Mouse (Mus musculus) hindbrain, embryonic 15.5 days (tissue): ENCODE measurements around the gene Arl13b. TPM values are rescaled to one million over a fixed set of nuclear protein-coding genes. Genes with fewer than 3 reads are reported as not detected.

Source experiments
- ATAC-seq: fragments of 200-750 bp; cut with Nextera tagmentation; 2 replicates; pipeline ENCODE4 v1.8.0; 2017; ENCODE audit warnings: low read depth, moderate number of reproducible peaks, moderate TSS enrichment; ENCODE audit not compliant: low FRiP score
- H3K27ac ChIP-seq: fragments of 300-500 bp; sonication (generic); replicated peaks from 2 replicates; pipeline ENCODE4 v1.5.1; 2015; ENCODE audit warnings: mild to moderate bottlenecking, inconsistent platforms
- H3K27me3 ChIP-seq: fragments of 300-500 bp; sonication (generic); 2 replicates; pipeline ENCODE4 v1.6.1; 2015; ENCODE audit warnings: control low read depth, inconsistent platforms
- H3K36me3 ChIP-seq: fragments of 300-500 bp; sonication (generic); 2 replicates; pipeline ENCODE4 v1.6.1; 2015; ENCODE audit warnings: control low read depth, inconsistent platforms
- H3K4me1 ChIP-seq: fragments of 300-500 bp; sonication (generic); replicated peaks from 2 replicates; pipeline ENCODE4 v1.6.1; 2015; ENCODE audit warnings: control low read depth, inconsistent platforms
- H3K4me2 ChIP-seq: fragments of 300-500 bp; sonication (generic); 2 replicates; pipeline ENCODE4 v1.6.1; 2015; ENCODE audit warnings: moderate library complexity, mild to moderate bottlenecking, inconsistent platforms
- H3K4me3 ChIP-seq: fragments of 300-500 bp; sonication (generic); 2 replicates; pipeline ENCODE4 v1.5.1; 2015; ENCODE audit warnings: mild to moderate bottlenecking, inconsistent platforms
- H3K9ac ChIP-seq: fragments of 300-500 bp; sonication (generic); 2 replicates; pipeline ENCODE4 v1.6.1; 2015; ENCODE audit warnings: inconsistent platforms
- H3K9me3 ChIP-seq: fragments of 300-500 bp; sonication (generic); 2 replicates; pipeline ENCODE4 v1.6.1; 2016; ENCODE audit warnings: control low read depth, inconsistent platforms
- WGBS: fragments of 180-500 bp; shearing (Covaris S2); methylation state at CpG from one replicate; pipeline ENCODE4 v1.1.7; 2015; 5-methylcytosine and 5-hydroxymethylcytosine counted together
- polyA plus RNA-seq: library from polyadenylated mRNA; unstranded; fragments of >200 nt; fragmentation: Nextera tagmentation; extraction: Ambion mirVana; gene quantifications from 2 replicates; pipeline ENCODE4 v1.2.1, GENCODE M21; 2015

Arl13b gene
- polyA plus RNA-seq, result 16.1 and 19.5 TPM in 2 replicates

GRCm38 (mm10) chr16:62846498-62847312 lies at the start of gene Arl13b:
TSS of gene Arl13b (minus strand) at chr16:62847040.
- Histone ChIP-seq H3K9ac (peak within 1 kb of the TSS; percentile 66), H3K36me3 (no peaks in the 10 kb centered on the region), H3K27ac (peak within 1 kb of the TSS; percentile 56), H3K9me3 (no peaks in the 10 kb centered on the region), H3K27me3 (no peaks in the 10 kb centered on the region), H3K4me3 (peak within 1 kb of the TSS; percentile 74), H3K4me1 (peaks cover 23% of the 10 kb centered on the region), H3K4me2 (peak within 1 kb of the TSS; percentile 76)
- ATAC-seq, result peak; percentile 100
- WGBS, result under 1% methylated on average over 52 of the region's 52 CpGs

GRCm38 (mm10) chr16:62895824-62896223 lies 49.0 kb upstream of the Arl13b start:
- H3K4me3 ChIP-seq, result no peak overlapping the region
- no peaks in the 10 kb centered on the region for H3K27me3 ChIP-seq
- no peak overlapping the region for H3K9ac ChIP-seq
- no peak overlapping the region for H3K27ac ChIP-seq
- ATAC-seq, result no peak
- no peaks in the 10 kb centered on the region for H3K36me3 ChIP-seq
- H3K4me1 ChIP-seq, result no peaks in the 10 kb centered on the region
- WGBS, result 88% methylated on average over 3 of the region's 3 CpGs
- H3K4me2 ChIP-seq, result no peak overlapping the region
- no peaks in the 10 kb centered on the region for H3K9me3 ChIP-seq

GRCm38 (mm10) chr16:62874065-62874464 lies 27.2 kb upstream of the Arl13b start:
- no peaks in the 10 kb centered on the region for H3K36me3 ChIP-seq
- 78% methylated on average over 6 of the region's 6 CpGs for WGBS
- ATAC-seq, result no peak

GRCm38 (mm10) chr16:62873180-62873579 lies 26.3 kb upstream of the Arl13b start:
- no peaks in the 10 kb centered on the region for H3K4me1 ChIP-seq
- H3K4me2 ChIP-seq, result no peak overlapping the region
- no peaks in the 10 kb centered on the region for H3K9me3 ChIP-seq
- H3K27ac ChIP-seq, result no peak overlapping the region
- no peak overlapping the region for H3K4me3 ChIP-seq
- no peaks in the 10 kb centered on the region for H3K36me3 ChIP-seq
- H3K27me3 ChIP-seq, result no peaks in the 10 kb centered on the region
- no peak overlapping the region for H3K9ac ChIP-seq
- 57% methylated on average over 4 of the region's 4 CpGs for WGBS
- no peak for ATAC-seq

More at GRCm38 (mm10) chr16:62874065-62874464, 27.2 kb upstream of the Arl13b start:
- Histone ChIP-seq H3K4me3 (no peak overlapping the region), H3K9ac (no peak overlapping the region), H3K27me3 (no peaks in the 10 kb centered on the region), H3K4me1 (no peaks in the 10 kb centered on the region), H3K27ac (no peak overlapping the region), H3K4me2 (no peak overlapping the region), H3K9me3 (no peaks in the 10 kb centered on the region)

GRCm38 (mm10) chr16:62872688-62873117 lies 25.9 kb upstream of the Arl13b start:
- H3K27me3 ChIP-seq, result no peaks in the 10 kb centered on the region
- H3K36me3 ChIP-seq, result no peaks in the 10 kb centered on the region
- H3K27ac ChIP-seq, result no peak overlapping the region
- 66% methylated on average over 5 of the region's 5 CpGs for WGBS
- no peaks in the 10 kb centered on the region for H3K9me3 ChIP-seq
- no peak overlapping the region for H3K4me3 ChIP-seq
- no peak overlapping the region for H3K4me2 ChIP-seq
- no peak overlapping the region for H3K9ac ChIP-seq
- ATAC-seq, result no peak
- H3K4me1 ChIP-seq, result no peaks in the 10 kb centered on the region

GRCm38 (mm10) chr16:62861455-62861854 lies 14.6 kb upstream of the Arl13b start:
- ATAC-seq, result no peak
- no peak overlapping the region for H3K9ac ChIP-seq
- 54% methylated on average over 6 of the region's 6 CpGs for WGBS
- no peaks in the 10 kb centered on the region for H3K9me3 ChIP-seq
- H3K36me3 ChIP-seq, result no peaks in the 10 kb centered on the region
- H3K27ac ChIP-seq, result no peak overlapping the region
- H3K4me2 ChIP-seq, result no peak overlapping the region
- H3K27me3 ChIP-seq, result no peaks in the 10 kb centered on the region
- H3K4me1 ChIP-seq, result no peaks in the 10 kb centered on the region
- H3K4me3 ChIP-seq, result no peak overlapping the region

- 0 out of 2 replicates have a peak, but pooled peaks cover 4% of the 10 kb centered on the region for H3K27me3 ChIP-seq
- 85% methylated on average over 1 of the region's 1 CpGs for WGBS
- no peak overlapping the region for H3K27ac ChIP-seq
Measured at GRCm38 (mm10) chr16:62860140-62860539, 13.3 kb upstream of the Arl13b start.

GRCm38 (mm10) chr16:62858018-62858417 lies 11.2 kb upstream of the Arl13b start:
- Histone ChIP-seq H3K36me3 (no peaks in the 10 kb centered on the region), H3K4me3 (no peak overlapping the region), H3K4me1 (peaks cover 8% of the 10 kb centered on the region), H3K9ac (no peak overlapping the region), H3K9me3 (no peaks in the 10 kb centered on the region), H3K27me3 (0 out of 2 replicates have a peak, but pooled peaks cover 4% of the 10 kb centered on the region), H3K27ac (no peak overlapping the region), H3K4me2 (no peak overlapping the region)
- no peak for ATAC-seq
- WGBS, result 93% methylated on average over 1 of the region's 1 CpGs

More at GRCm38 (mm10) chr16:62860140-62860539, 13.3 kb upstream of the Arl13b start:
- Histone ChIP-seq H3K36me3 (no peaks in the 10 kb centered on the region), H3K4me1 (no peaks in the 10 kb centered on the region), H3K4me2 (no peak overlapping the region), H3K9me3 (no peaks in the 10 kb centered on the region), H3K4me3 (no peak overlapping the region), H3K9ac (no peak overlapping the region)
- no peak for ATAC-seq

GRCm38 (mm10) chr16:62857498-62857897 lies 10.7 kb upstream of the Arl13b start:
- Histone ChIP-seq H3K9ac (no peak overlapping the region), H3K9me3 (no peaks in the 10 kb centered on the region), H3K4me3 (no peak overlapping the region), H3K27me3 (0 out of 2 replicates have a peak, but pooled peaks cover 4% of the 10 kb centered on the region), H3K4me2 (no peak overlapping the region), H3K27ac (no peak overlapping the region), H3K36me3 (no peaks in the 10 kb centered on the region), H3K4me1 (peaks cover 8% of the 10 kb centered on the region)
- ATAC-seq, result no peak
- WGBS, result 94% methylated on average over 2 of the region's 2 CpGs

GRCm38 (mm10) chr16:62856273-62856672 lies 9.4 kb upstream of the Arl13b start:
- H3K9ac ChIP-seq, result no peak overlapping the region
- H3K36me3 ChIP-seq, result no peaks in the 10 kb centered on the region
- no peak overlapping the region for H3K4me3 ChIP-seq
- WGBS, result 93% methylated on average over 2 of the region's 2 CpGs
- peaks cover 8% of the 10 kb centered on the region for H3K4me1 ChIP-seq
- no peaks in the 10 kb centered on the region for H3K9me3 ChIP-seq
- H3K4me2 ChIP-seq, result no peak overlapping the region
- H3K27me3 ChIP-seq, result 0 out of 2 replicates have a peak, but pooled peaks cover 4% of the 10 kb centered on the region
- no peak overlapping the region for H3K27ac ChIP-seq
- no peak for ATAC-seq

- 68% methylated on average over 6 of the region's 6 CpGs for WGBS
- ATAC-seq, result no peak
- Histone ChIP-seq H3K36me3 (no peaks in the 10 kb centered on the region), H3K4me1 (peaks cover 8% of the 10 kb centered on the region), H3K27me3 (0 out of 2 replicates have a peak, but pooled peaks cover 4% of the 10 kb centered on the region), H3K9ac (no peak overlapping the region), H3K27ac (no peak overlapping the region), H3K9me3 (no peaks in the 10 kb centered on the region), H3K4me2 (no peak overlapping the region), H3K4me3 (no peak overlapping the region)
Measured at GRCm38 (mm10) chr16:62855385-62855784, 8.5 kb upstream of the Arl13b start.

- Histone ChIP-seq H3K36me3 (no peaks in the 10 kb centered on the region), H3K27ac (peak within 1 kb of the TSS; percentile 64), H3K9ac (peak within 1 kb of the TSS; percentile 80), H3K4me3 (peak within 1 kb of the TSS; percentile 70), H3K4me1 (peaks cover 8% of the 10 kb centered on the region), H3K27me3 (0 out of 2 replicates have a peak, but pooled peaks cover 4% of the 10 kb centered on the region), H3K4me2 (peak within 1 kb of the TSS; percentile 97), H3K9me3 (no peaks in the 10 kb centered on the region)
- 4% methylated on average over 33 of the region's 42 CpGs for WGBS
- ATAC-seq, result peak; percentile 94
Measured at GRCm38 (mm10) chr16:62854191-62855068, 7.6 kb upstream of the Arl13b start, which contains the start of gene Pros1. TSS of gene Pros1 (plus strand) at chr16:62854307.
